Mouse (Mus musculus): ENCODE results near the gene Tmem95.

Gene Tmem95

DNA sequence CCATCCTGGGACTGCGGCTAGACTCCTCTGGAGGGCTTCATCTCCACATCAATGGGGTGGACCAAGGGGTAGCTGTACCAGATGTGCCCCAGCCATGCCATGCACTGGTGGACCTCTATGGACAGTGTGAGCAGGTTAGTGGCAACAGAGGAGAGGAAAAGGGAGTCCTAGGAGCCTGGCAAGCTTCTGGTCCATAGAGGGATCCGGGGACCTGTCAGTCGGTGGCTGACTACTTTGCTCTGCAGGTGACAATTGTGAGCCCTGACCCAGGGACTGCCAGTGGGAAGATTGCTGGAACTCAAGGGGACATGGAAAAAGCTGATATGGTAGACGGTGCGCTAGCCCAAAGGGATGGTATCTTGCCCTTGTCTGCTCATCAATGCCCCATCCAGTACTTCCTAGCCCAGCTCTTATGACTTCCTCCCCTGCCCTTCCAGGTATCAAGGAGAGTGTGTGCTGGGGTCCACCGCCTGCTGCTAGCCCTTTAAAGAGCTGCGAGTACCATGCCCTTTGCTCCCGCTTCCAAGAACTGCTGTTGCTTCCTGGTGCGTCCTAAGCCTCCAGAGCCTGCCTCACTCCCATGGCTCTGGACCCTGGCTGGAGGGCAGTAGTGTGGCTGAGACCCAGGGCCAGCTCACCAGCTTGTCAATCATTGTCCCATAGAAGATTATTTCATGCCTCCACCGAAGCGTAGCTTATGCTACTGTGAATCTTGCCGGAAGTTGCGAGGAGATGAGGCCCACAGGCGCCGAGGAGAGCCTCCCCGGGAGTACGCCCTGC, 33.2 kb upstream of the Tmem95 start:
- DNase-seq = no peak

DNA sequence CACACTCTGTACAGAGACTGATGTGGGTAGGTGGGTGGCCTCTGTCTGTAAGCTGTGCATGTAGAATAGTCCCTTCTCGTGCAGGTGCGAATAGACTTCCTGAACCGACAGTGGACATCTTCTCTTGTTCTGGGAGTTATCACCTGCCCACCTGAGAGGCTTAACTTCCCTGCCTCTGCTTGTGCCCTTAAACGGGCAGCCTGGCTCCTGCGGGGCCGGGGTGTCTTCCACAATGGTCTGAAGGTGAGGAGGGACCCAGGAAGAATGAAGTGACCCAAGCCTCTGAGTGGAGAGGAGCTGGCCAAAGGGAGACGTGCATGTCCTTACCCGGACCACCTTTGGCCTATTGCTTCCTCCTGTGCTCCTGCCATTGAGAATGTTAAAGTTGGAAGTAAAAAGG, 32.4 kb upstream of the Tmem95 start:
- DNase-seq = no peak

DNA sequence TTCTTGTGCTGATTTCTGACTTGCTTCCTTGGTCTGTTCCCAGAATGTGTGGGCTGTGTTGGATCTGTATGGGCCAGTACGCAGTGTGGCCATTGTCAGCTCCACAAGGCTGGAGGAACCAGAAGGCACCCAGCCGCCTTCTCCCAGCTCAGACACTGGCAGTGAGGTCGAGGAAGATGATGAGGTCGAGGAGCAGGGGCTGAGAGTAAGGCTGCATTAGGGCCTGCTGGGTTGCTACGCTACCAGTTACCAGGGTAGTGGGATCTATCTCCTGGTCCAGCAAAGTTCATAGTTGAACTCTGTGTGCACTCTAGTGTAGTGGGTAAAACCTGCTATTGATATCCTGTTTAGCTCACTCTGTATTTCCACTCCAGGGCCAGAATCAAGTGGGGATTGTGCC, 31.4 kb upstream of the Tmem95 start:
- DNase-seq = no peak

DNA sequence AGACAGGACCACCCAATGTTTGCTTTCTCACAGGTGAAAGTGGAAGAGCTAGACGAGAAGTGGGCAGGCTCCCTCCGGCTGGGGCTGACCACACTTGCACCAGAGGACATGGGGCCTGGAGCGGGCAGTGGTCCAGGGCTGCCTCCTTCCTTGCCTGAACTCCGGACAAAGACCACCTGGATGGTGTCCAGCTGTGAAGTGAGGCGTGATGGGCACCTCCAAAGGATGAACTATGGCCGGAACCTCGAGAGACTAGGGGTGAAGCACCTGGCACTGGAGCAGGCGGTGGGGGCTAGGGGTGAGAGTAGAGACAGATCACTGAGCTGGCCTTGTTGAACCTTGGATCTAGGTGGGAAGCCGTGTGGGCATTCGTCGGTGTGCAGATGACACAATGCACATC, 30.8 kb upstream of the Tmem95 start:
- DNase-seq = no peak

DNA sequence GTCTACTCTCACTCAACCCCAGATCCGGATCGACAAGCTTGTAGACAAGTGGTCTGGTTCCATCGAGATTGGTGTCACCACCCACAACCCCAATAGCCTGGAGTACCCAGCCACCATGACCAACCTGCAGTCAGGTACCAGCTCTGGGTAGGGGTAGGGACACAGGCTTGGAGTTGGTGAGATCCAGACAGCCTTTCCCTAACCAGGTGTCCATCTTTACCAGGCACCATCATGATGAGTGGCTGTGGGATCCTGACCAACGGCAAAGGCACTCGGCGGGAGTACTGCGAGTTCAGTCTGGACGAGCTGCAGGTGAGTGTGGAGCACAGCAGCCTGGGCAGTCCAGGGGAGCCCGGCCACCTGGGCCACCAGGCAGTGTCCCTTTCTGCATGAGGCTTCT, 26.5 kb upstream of the Tmem95 start:
- DNase-seq = no peak

DNA sequence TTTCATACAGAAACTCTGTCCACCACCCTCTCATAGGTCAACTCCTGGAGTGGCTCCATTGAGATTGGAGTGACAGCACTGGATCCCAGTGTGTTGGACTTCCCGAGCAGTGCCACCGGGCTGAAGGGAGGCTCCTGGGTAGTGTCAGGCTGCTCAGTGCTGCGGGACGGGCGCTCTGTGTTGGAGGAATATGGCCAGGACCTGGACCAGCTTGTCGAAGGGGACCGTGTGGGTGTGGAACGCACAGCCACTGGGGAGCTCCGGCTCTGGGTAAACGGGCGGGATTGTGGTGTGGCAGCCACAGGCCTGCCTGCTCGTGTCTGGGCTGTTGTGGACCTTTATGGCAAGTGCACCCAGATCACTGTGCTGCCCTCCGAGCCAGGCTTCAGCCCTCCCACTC, 25.2 kb upstream of the Tmem95 start:
- no peak for DNase-seq

DNA sequence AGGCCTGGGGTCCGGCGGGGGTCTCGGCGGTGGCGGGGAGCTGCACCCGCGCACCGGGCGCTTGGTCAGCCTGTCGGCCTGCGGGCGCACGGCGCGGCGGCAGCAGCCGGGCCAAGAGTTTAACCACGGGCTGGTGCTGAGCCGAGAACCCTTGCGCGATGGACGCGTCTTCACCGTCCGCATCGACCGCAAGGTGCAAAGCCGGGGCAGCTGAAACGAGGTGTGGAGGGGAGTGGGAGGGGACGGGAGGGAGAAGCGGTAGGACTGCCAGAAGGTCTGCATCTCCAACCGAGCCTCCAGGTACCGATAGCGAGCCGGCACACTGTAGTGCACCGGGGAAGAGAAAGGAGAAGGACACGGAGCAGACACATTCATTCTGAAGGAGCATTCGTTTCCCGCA, 24.2 kb upstream of the Tmem95 start:
- DNase-seq = no peak

DNA sequence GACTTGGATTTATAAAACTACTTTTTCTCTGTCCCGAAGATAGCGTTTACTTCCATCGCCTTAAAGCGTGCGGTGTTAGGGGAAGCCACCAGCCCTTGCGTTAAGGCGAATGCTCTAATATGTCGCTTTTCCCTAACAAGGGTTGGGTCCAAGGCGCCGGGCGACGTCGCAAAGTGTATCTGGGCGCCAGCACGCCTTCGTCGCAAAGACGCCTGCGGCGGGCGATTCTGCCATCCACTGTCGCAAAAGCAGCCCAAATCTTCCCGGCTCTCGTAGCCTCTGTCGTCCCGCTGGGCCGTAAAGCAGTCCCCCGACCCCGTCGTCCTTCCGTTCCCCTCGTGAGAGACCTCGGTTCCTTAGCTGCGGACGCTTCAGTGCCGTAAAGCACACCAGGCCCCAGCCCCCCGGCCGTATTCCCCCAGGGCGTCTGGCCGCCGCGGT, 23.6 kb upstream of the Tmem95 start:
- DNase-seq = peak; percentile 87

DNA sequence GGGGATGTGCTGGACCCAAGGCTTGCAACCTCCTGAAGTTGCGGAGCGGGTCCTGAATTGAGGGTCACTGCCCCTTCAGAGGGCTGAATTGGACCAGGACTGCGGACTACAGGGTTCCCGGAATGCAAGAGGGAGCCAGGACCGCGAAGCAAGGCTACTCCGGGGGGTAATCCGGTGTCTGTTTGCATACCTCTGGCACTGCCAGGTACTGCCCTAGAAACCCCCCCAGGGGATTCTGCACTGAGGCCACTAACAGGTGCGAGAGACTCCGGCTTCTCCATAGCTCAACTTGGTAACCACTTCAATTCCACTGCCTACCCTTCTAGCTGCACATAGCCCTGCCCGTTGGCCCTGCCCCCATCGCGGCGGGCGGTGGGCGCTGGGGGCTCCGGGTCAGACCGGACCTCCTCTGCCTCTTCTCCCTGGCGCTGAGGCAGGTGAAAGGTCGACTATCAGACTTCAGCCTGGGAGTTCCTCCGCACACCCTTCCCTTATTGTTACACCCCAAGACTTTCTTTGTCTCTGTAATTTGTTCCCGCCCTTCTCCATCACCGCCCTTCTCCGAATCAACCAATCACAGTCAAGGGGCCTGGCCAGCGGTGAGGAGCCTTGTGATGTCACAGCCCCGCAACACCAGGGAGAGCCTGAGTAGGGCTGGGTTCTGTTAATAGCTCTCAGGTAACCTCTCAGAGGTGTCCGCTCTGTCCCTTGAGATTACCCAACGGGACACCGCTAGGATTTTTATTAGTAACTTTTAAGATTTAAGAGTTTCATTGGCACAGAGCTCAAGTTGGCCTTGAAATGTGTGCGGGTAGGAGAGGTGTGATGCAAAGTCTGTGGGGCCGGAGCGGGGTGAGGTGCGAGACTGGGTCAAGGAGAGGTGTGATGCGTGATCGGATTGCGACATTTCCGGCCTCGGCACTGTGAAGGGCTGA, 22.9 kb upstream of the Tmem95 start, which contains the start of the genes 2810408A11Rik and Neurl4:
2810408A11Rik (minus strand) TSS at position 517 of the 935 bp plus-strand sequence.
Neurl4 (plus strand) TSS at position 602 of the 935 bp plus-strand sequence.
- peak; percentile 77 for DNase-seq

DNA sequence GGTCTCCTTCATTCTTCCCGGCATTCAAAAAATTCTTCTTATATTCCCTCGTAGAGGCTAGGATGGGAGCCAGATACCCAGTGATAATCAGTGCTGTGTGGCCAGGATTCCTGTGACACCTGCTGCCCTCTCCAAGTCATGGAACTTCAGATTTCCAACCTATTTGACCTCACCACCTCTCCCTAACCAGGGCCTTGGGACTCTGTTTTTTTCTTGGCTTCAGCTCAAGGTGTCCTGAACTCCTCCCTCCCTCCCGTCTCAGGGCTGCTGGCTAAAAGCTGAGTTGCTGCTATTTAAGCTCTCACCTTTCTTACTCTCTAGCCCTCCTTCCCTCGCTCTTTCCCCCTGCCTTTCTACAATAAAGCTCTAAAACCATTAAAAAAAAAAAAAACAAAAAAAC, 22.1 kb upstream of the Tmem95 start:
- DNase-seq = no peak

DNA sequence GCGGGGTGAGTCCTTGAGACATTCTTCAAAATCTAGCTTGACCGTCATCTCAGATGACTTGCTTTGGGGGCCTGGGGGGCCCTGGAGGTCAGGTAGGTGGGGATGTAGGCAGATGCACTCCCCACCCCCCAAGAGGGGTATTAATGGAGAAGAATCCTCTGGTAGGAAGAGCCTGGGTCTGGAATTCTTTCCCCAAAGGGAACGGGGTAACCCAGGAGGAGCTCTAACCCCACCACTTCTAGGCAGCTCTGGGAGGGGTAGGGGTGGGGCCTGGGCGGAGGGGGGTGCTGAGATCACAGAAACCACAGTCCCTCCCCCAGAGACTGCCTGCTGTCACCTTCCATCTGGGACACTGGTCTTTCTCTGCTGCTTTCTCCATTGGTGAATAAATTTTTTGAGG, 17.5 kb upstream of the Tmem95 start, which contains the start of gene Acap1:
Acap1 (minus strand) TSS at position 249 of the 400 bp plus-strand sequence.
- DNase-seq = no peak

DNA sequence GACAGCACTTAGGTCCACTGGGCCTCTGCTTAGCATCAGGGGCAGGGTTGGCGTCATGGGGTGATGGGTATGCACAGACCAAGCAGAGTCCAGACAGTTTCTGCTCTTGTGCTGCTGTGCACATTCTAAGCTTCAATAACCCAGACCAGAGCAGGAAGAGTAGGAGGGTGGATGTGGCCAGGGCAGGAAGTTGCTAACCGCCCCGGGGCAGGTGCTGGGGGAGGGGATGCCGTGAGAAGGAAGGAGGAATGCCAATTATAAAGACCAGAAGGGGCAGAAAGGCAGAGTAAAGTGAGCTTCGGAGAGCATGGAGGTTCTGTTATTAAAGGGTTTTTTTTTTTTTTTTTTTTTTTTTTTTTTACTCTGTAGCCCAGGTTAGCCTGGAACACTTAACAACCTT, 16.9 kb upstream of the Tmem95 start:
- no peak for DNase-seq

DNA sequence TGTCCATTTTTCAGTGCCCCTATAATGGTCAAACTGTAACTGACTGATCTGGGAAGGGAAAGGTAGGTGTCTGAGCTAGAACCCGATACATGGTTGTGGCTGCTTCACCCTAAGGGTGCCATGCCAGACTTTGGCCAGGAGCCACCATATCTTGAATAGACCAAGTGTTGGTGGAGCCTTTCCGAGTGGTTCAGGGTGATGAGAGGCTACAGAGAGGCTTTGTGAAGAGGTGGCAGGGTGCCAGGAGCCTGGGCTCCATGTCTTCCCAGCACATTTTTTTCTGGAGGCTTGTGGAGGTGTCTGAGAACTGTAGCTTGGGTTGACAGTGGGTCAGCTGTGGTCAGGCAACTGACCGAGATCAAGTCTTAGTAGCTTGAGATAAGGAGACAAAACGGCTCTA, 13.7 kb upstream of the Tmem95 start:
- DNase-seq = peak; percentile 51

DNA sequence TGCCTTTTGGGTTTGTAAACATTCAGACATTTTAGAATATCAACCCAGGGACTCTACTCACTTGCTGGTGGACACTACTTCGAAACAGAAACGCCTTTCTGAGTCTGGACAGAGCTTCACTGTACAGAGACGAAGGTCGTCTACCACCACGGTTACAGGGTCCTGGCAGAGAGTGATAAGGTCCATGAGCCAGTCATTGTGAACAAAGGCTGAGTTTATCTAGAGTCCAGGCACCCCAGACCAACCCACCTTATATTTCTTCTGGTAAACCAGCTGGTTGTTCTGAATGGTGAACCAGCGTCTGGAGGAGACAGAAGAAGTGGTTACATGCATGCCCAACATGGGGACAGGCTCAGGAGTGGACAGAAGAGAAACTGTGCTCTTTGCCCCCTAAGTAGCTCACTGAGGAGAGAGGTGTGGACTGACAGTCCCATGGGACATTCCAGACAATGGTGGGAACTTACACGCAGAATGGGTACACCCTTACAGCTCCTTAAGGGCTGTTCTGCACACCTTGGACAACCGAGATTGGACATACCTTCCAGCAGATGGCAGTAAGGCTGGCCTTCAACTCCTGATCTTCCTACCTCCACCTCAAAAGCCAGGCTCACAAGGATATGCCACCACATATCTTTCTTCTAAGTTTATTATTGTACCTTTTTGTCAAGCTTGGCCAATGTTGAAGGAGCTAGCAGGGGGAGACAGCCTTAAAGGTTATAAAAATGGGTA, 9.3 kb upstream of the Tmem95 start:
- DNase-seq = no peak

DNA sequence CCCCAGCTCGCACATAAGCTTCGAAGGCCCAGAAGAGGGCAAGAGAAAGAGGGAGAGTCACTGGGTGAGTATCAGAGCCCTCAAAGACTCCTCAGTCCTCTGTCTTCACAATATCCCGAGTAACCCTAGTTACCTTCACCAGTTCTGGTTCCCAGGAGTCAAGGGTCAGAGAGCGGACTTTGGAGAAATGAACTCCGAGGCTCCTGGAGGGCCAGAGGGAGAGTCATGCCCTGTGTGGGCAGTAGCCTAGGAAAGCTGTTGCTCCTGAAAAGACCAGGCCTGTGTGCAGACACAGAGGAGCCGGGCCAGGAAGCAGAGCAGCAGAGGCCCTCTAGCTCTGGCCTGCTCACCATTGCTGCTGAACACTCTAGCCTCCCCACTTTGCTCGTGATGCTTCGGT, 6.8 kb upstream of the Tmem95 start:
- DNase-seq = no peak

DNA sequence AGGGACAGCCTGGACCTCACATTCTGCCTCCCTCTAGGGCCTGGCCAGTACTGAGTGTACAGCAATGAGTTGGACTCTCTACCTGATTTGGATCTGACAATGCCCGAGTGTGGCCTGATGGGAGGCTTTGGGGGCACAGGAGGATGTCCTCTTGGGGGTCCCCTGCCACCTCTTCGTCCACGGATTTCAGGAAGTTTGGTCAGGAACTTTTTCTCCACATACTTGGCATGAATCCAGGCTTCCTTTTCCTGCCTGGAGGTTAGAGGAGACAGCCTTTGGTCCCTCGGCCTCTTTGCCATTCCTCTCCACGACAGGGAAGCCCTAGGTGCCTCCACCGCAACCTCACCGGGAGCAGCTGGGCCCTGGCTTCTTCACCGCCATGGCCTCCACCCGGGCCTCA, 6.4 kb upstream of the Tmem95 start:
- no peak for DNase-seq

DNA sequence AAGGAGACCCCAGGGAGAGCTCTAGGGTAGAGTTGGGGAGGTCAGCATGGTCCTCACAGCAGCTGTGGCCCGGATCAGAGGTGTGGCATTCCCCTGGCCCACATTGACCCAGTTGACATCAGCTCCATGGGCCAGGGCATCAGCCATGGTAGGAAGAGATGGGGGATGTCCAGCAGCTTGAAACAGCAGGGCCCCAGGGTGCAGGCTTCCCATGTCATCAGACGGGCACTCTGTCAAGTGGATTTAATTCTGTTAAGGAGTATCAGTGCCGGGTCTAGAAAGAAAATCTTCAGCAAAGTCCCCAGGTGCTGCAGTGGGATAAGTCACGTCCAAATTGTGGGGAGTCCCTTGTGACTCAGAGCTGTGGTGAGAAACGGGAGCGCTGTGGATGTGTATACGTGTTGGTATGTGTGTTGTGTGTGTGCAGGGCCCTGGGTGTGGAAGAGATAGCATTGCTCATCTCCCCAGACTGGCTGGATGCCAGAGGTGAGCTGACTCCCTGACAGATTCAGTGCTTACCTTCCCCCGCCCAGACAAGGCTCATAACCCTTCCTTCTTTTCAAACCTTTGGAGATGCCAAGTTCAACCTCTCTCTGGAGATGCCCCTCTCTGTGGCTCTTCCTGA, 5.8 kb upstream of the Tmem95 start:
- DNase-seq = no peak

DNA sequence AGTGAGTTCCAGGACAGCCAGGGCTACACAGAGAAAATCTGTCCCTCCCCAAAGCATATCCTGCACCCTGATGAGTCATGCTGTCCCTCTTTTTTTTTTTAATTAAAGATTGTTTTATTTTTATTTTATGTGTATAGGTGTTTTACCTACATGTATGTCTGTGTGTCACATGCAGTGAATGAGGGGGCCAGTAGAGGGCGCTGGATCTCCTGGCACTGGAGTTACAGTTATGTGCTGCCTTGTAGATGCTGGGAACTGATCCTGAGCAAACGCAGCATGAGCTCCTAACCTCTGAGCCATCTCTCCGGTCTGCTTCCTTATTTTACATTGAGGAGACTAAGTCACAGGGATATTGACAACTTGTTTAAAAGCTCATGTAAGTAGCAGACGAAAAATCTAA, 5.2 kb upstream of the Tmem95 start:
- no peak for DNase-seq

DNA sequence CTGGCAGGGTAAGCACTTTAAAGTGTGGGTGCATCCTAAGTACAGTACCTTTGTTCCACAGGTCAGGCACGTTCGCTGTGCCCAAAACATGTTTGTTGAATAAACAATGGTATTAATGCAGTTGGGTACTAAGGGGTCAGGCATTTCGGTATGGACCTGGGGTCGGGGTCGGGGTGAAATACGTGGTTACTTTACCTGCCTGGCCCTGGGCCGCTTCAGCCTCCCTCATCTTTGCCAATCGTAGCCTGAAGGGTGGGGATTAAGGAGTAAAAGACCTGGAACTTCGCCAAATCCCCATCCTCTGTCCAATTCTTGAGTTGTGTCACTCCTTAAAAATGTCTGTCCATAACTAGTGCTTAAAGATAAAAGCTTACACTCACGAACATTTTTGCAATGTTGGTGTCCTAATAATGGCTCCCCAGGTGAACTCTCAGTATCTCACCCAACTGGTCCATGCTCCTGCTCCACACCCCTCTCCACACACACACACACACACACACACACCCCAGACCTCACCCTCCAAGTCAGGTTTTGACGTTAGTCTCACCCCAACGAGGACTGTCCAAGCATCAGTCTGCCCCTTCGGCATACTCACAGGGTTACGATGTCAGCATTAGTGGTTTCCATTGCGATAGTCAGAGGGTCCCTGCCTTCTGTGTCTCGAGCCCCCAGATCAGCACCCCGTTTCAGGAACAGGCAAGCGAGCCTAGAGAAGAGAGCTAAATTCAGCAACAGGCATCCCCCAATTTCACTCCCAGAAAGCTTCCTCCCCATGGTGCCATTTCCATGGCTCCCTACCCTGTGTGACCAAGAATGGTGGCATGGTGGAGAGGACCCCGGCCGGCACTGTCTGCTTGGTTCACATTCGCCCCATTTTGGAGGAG, 4.2 kb upstream of the Tmem95 start:
- DNase-seq = no peak

DNA sequence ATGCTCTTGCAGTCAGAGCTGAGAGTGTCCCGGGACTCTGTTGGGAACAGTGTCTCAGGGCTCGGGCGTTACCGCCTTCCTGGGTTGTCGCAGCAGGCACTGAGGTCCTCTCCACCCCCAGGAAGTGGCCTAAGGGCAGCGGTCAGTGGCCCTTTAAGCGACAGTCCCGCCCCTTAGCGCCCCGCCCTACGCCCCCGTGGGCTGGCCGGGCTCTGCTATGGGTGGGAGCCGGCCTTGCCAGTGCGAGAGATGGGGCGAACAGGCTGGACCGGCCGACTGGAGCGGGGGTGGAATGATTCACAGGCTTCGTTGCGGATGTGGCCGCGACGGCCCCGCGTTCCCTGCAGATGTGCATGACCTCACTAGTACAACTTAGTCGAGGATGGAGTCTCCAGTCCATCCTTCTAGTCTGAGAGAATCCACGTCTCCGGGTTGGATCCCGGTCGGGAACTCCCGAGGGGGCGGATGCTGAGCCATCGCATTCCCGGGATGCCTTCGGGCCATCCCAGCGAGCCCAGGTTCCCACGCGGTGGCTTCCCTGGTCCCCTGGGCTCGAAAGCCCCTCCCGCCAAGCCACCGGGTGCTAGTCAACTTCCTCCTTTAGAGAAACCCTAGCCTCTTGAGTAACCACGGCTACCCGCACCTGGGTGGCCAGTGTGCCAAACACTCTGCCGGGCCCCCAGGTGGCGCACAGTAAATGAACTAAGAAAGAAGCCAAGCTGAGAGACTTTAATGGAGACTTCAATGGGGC, 3.2 kb upstream of the Tmem95 start, which contains the start of gene Kctd11:
Kctd11 (minus strand) TSS at position 554 of the 751 bp plus-strand sequence.
- DNase-seq = peak; percentile 60

DNA sequence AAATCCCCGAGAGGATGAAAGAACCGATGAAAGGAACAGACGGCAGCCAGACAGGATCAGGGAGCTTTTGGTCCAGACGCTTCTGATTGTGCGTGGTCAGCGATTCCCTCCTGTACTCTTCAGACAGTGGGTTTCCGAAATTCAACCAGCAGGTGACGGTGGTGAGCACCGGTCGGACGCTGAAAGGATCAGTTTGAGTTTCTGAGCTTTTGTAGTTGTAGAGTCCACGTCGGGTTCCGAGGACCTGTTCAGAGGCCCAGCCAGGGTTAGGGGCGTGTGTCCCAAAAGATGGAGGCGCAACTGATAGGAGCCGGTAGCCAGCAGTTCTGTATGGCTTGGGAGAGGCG, 2.7 kb upstream of the Tmem95 start:
- DNase-seq = peak; percentile 48

All from right cerebral cortex, postnatal 4 days (tissue).